Mouse (Mus musculus) layer of hippocampus, adult 2 months (tissue): ENCODE data around the gene Khdrbs2. TPM values are rescaled to one million over a fixed set of nuclear protein-coding genes. Genes with fewer than 3 reads are reported as not detected.

Experiments
- DNase-seq, 2 experiments: peaks; one replicate each; pipeline ENCODE4 v3.0.0; 2022; ENCODE audit warnings: low spot score in 2 of 2
- H3K27ac ChIP-seq: fragments of 200-600 bp; 2 replicates; pipeline ENCODE4 v1.8.1; 2022
- H3K4me3 ChIP-seq: fragments of 200-600 bp; 2 replicates; pipeline ENCODE4 v1.8.1; 2022; ENCODE audit warnings: mild to moderate bottlenecking
- CTCF ChIP-seq: fragments of 200-600 bp; conservative IDR thresholded peaks from 2 replicates; pipeline ENCODE4 v1.8.1; 2022; ENCODE audit warnings: antibody characterized with exemption, mild to moderate bottlenecking, moderate library complexity
- total RNA-seq, 2 experiments: library from RNA; stranded (reverse); gene quantifications; 2 replicates each; pipeline ENCODE4 v1.2.3; 2021

Gene Khdrbs2
- total RNA-seq, 2 experiments from 2014 or later, result 13.7 to 18.2 TPM

GRCm38 (mm10) chr1:32347538-32347937 is 175.0 kb downstream of the Khdrbs2 start:
- no peak overlapping the region for H3K27ac ChIP-seq
- no peak for TF ChIP-seq CTCF
- DNase-seq, result no peak
- no peak overlapping the region for H3K4me3 ChIP-seq

- H3K27ac ChIP-seq, result no peak overlapping the region
- no peak overlapping the region for H3K4me3 ChIP-seq
- TF ChIP-seq CTCF, result no peak
- DNase-seq, result no peak
Observed at GRCm38 (mm10) chr1:32352076-32352475, 179.6 kb downstream of the Khdrbs2 start.

GRCm38 (mm10) chr1:32363539-32363938 is 191.0 kb downstream of the Khdrbs2 start:
- TF ChIP-seq CTCF, result no peak
- no peak overlapping the region for H3K27ac ChIP-seq
- DNase-seq, result no peak
- H3K4me3 ChIP-seq, result no peak overlapping the region

- no peak for TF ChIP-seq CTCF
- peak overlapping the region; percentile 89 for H3K27ac ChIP-seq
- peak; percentile 50 to 70 for DNase-seq
- H3K4me3 ChIP-seq, result peak overlapping the region; percentile 15; the same call in 1 of the 2 replicates
Observed at GRCm38 (mm10) chr1:32397553-32397952, 225.0 kb downstream of the Khdrbs2 start.

GRCm38 (mm10) chr1:32407651-32408050 is 235.1 kb downstream of the Khdrbs2 start:
- TF ChIP-seq CTCF, result no peak
- no peak for DNase-seq
- Histone ChIP-seq H3K4me3 (no peak overlapping the region), H3K27ac (no peak overlapping the region)

- H3K4me3 ChIP-seq, result no peak overlapping the region
- peak overlapping the region; percentile 58 for H3K27ac ChIP-seq
- no peak for TF ChIP-seq CTCF
- DNase-seq, result peak; percentile 52 to 56
Observed at GRCm38 (mm10) chr1:32428410-32428809, 255.9 kb downstream of the Khdrbs2 start.

- no peak for DNase-seq
- Histone ChIP-seq H3K4me3 (no peak overlapping the region), H3K27ac (peak overlapping the region; percentile 58; the same call in 1 of the 2 replicates)
- no peak for TF ChIP-seq CTCF
Observed at GRCm38 (mm10) chr1:32429493-32429892, 257.0 kb downstream of the Khdrbs2 start.

GRCm38 (mm10) chr1:32430516-32430915 is 258.0 kb downstream of the Khdrbs2 start:
- Histone ChIP-seq H3K27ac (peak overlapping the region; percentile 58; the same call in 1 of the 2 replicates), H3K4me3 (no peak overlapping the region)
- TF ChIP-seq CTCF, result no peak
- no peak for DNase-seq

- DNase-seq, result peak in 1 of 2 experiments; percentile 23
- Histone ChIP-seq H3K4me3 (no peak overlapping the region), H3K27ac (peak overlapping the region; percentile 78)
- TF ChIP-seq CTCF, result no peak
Observed at GRCm38 (mm10) chr1:32433118-32433517, 260.6 kb downstream of the Khdrbs2 start.

GRCm38 (mm10) chr1:32443927-32444326 is 271.4 kb downstream of the Khdrbs2 start:
- no peak overlapping the region for H3K4me3 ChIP-seq
- peak overlapping the region; percentile 74 for H3K27ac ChIP-seq
- peak in 1 of 2 experiments; percentile 37 for DNase-seq
- no peak for TF ChIP-seq CTCF

- peak in 1 of 2 experiments; percentile 28 for DNase-seq
- Histone ChIP-seq H3K27ac (no peak overlapping the region), H3K4me3 (no peak overlapping the region)
- TF ChIP-seq CTCF, result no peak
Observed at GRCm38 (mm10) chr1:32463103-32463516, 290.6 kb downstream of the Khdrbs2 start.

GRCm38 (mm10) chr1:32471022-32471421 is 298.5 kb downstream of the Khdrbs2 start:
- H3K27ac ChIP-seq, result no peak overlapping the region
- DNase-seq, result no peak
- no peak for TF ChIP-seq CTCF
- no peak overlapping the region for H3K4me3 ChIP-seq

GRCm38 (mm10) chr1:32471502-32472214 is 299.1 kb downstream of the Khdrbs2 start:
- H3K4me3 ChIP-seq, result no peak overlapping the region
- H3K27ac ChIP-seq, result no peak overlapping the region
- TF ChIP-seq CTCF, result no peak
- no peak for DNase-seq

- no peak for TF ChIP-seq CTCF
- no peak overlapping the region for H3K4me3 ChIP-seq
- H3K27ac ChIP-seq, result peak overlapping the region; percentile 62
- DNase-seq, result peak in 1 of 2 experiments; percentile 23
Observed at GRCm38 (mm10) chr1:32487944-32488343, 315.4 kb downstream of the Khdrbs2 start.
